Mouse (Mus musculus): Measurements from ENCODE around the gene Nrip2. TPM values are rescaled to one million over a fixed set of nuclear protein-coding genes. Genes with fewer than 3 reads are reported as not detected.

Nrip2 gene
- polyA plus RNA-seq, 2 experiments, result 0.70 to 1.5 TPM

GRCm38 (mm10) chr6:128438871-128439341 is 39.8 kb downstream of the Nrip2 start:
- peak overlapping the region; percentile 99 for H3K4me2 ChIP-seq (ENCODE audit: low read depth)

DNA sequence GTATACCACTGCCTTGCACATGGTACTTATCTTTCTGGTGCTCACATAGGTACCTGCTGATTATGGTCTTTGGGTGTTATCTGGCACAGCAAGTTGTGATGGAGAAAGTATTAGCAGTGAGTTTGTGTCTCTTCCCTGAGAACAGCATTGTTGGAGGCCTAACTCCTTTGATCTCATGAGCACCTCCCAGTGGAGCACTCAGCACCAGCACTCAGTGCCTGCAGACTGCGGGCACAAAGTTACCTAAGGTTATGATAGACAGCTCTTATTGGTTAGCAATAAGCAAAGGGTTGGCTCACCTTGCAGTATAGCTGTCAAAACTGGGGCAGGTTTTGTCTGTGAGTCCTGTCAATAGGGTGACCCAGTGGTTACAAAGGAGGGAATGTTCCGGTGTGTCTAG is 41.1 kb downstream of the Nrip2 start:
- Histone ChIP-seq H3K36me3 (replicated peaks; ENCODE audit: control insufficient read depth, insufficient read depth, low read depth) (peaks cover 10% of the 10 kb centered on the region), H3K4me3 (ENCODE audit: insufficient read depth in 1 of 2, low read depth in 2 of 2, low read length in 2 of 2) (no peak overlapping the region), H3K4me2 (ENCODE audit: low read depth) (no peak overlapping the region), H3K4me1 (replicated peaks; ENCODE audit: control insufficient read depth in 2 of 2, insufficient read depth in 2 of 2, low read length in 1 of 2) (peaks cover 18 to 24% of the 10 kb centered on the region in 2 experiments), H3K27ac (no peak overlapping the region; the same call in 1 of the 2 replicates), H3K9ac (replicated peaks) (no peak overlapping the region), H3K9me3 (ENCODE audit: control insufficient read depth, low read length) (no peaks in the 10 kb centered on the region), H3K27me3 (ENCODE audit: control insufficient read depth, insufficient read depth, low read length) (no peaks in the 10 kb centered on the region)
- WGBS (ENCODE audit: insufficient replicate concordance), result 71% methylated on average over 2 of the region's 2 CpGs
- no peak for ATAC-seq (ENCODE audit: insufficient read depth)
- DNase-seq (ENCODE audit: low read depth in 3 of 3, low spot score in 3 of 3), result no peak
- peak; percentile 55 for TF ChIP-seq CTCF (IDR thresholded peaks at IDR 0.05; ENCODE audit: low read depth)
- peak; percentile 46; the same call in 1 of the 2 replicates for TF ChIP-seq EP300 (IDR thresholded peaks at IDR 0.05; ENCODE audit: low read depth)

More at GRCm38 (mm10) chr6:128438871-128439341, 39.8 kb downstream of the Nrip2 start:
- Histone ChIP-seq H3K36me3 (replicated peaks; ENCODE audit: control insufficient read depth, insufficient read depth, low read depth) (peaks cover 18% of the 10 kb centered on the region), H3K9me3 (ENCODE audit: control insufficient read depth, low read length) (no peaks in the 10 kb centered on the region), H3K27ac (no peak overlapping the region), H3K27me3 (ENCODE audit: control insufficient read depth, insufficient read depth, low read length) (no peaks in the 10 kb centered on the region), H3K4me1 (replicated peaks; ENCODE audit: control insufficient read depth in 2 of 2, insufficient read depth in 2 of 2, low read length in 1 of 2) (peaks cover 18 to 21% of the 10 kb centered on the region in 2 experiments; a peak in 3 of 4 replicates), H3K9ac (replicated peaks) (peak overlapping the region; percentile 60), H3K4me3 (ENCODE audit: insufficient read depth in 1 of 2, low read depth in 2 of 2, low read length in 2 of 2) (peak overlapping the region; percentile 36 to 95)
- TF ChIP-seq EP300 (IDR thresholded peaks at IDR 0.05; ENCODE audit: low read depth), result no peak
- no peak for TF ChIP-seq CTCF (IDR thresholded peaks at IDR 0.05; ENCODE audit: low read depth)
- no peak for DNase-seq (ENCODE audit: low read depth in 3 of 3, low spot score in 3 of 3)
- 19% methylated on average over 18 of the region's 18 CpGs for WGBS (ENCODE audit: insufficient replicate concordance)
- ATAC-seq (ENCODE audit: insufficient read depth), result peak; percentile 50

DNA sequence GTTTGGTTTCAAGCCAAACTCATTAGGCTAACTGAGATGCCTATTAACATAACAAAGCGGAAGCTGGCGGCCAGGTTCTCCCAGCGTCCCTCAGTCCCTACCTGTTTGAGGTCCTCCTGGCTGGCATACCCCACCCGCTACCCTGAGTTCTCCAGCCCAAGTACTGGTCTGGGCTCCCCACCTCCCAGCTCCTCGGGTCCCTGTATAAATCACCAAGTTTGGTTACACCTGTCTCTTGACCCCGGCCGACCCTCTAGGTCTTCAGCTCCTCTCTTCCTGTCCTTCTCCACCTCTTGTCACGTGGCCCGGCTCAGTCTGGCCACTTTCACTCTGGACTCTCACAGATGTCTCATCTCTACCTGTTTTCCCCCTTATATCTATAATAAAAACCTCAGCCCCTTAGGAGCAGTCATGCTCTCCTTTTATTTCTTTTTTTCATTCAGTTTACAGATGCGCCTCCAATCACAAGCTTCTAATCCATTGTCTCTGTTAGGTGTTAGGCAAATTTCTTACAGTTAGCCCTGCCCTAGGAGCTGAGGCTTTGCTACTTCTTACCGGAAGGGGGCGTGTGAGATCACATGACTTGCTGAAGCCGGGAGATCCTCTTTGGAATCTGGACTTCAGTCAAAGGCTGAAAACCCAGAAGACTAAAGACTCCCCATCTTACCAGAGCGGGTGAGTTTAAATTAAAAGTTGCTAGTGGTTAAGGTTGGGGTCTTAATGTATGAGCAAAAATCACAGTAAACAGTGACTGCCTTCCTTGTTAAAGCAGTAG is 46.9 kb downstream of the Nrip2 start:
- H3K36me3 ChIP-seq (replicated peaks; ENCODE audit: control insufficient read depth, insufficient read depth, low read depth), result no peaks in the 10 kb centered on the region
- WGBS (ENCODE audit: insufficient replicate concordance), result 12% methylated on average over 14 of the region's 14 CpGs
- H3K9ac ChIP-seq (replicated peaks), result no peak overlapping the region
- peaks cover 0 to 8% of the 10 kb centered on the region in 2 experiments; a peak in 3 of 4 replicates for H3K4me1 ChIP-seq (replicated peaks; ENCODE audit: control insufficient read depth in 2 of 2, insufficient read depth in 2 of 2, low read length in 1 of 2)
- DNase-seq (ENCODE audit: low read depth in 3 of 3, low spot score in 3 of 3) (no peak), ATAC-seq (ENCODE audit: insufficient read depth) (peak; percentile 55; the same call in 1 of the 2 replicates)
- no peaks in the 10 kb centered on the region for H3K9me3 ChIP-seq (ENCODE audit: control insufficient read depth, low read length)
- H3K27me3 ChIP-seq (ENCODE audit: control insufficient read depth, insufficient read depth, low read length), result no peaks in the 10 kb centered on the region
- no peak for TF ChIP-seq EP300 (IDR thresholded peaks at IDR 0.05; ENCODE audit: low read depth)
- TF ChIP-seq CTCF (IDR thresholded peaks at IDR 0.05; ENCODE audit: low read depth), result peak; percentile 71
- H3K4me2 ChIP-seq (ENCODE audit: low read depth), result peak overlapping the region; percentile 44
- no peak overlapping the region for H3K27ac ChIP-seq
- peak overlapping the region in 1 of 2 experiments; percentile 15; a peak in 1 of 4 replicates for H3K4me3 ChIP-seq (ENCODE audit: insufficient read depth in 1 of 2, low read depth in 2 of 2, low read length in 2 of 2)

GRCm38 (mm10) chr6:128447063-128447462 is 48.0 kb downstream of the Nrip2 start:
- ATAC-seq (ENCODE audit: insufficient read depth) (no peak), DNase-seq (ENCODE audit: low read depth in 3 of 3, low spot score in 3 of 3) (no peak)
- no peak overlapping the region for H3K9ac ChIP-seq (replicated peaks)
- TF ChIP-seq CTCF (IDR thresholded peaks at IDR 0.05; ENCODE audit: low read depth) (no peak), EP300 (IDR thresholded peaks at IDR 0.05; ENCODE audit: low read depth) (no peak)
- H3K9me3 ChIP-seq (ENCODE audit: control insufficient read depth, low read length), result no peaks in the 10 kb centered on the region
- no peak overlapping the region for H3K4me3 ChIP-seq (ENCODE audit: insufficient read depth in 1 of 2, low read depth in 2 of 2, low read length in 2 of 2)
- no peaks in the 10 kb centered on the region for H3K27me3 ChIP-seq (ENCODE audit: control insufficient read depth, insufficient read depth, low read length)
- 81% methylated on average over 5 of the region's 5 CpGs for WGBS (ENCODE audit: insufficient replicate concordance)
- H3K36me3 ChIP-seq (replicated peaks; ENCODE audit: control insufficient read depth, insufficient read depth, low read depth), result no peaks in the 10 kb centered on the region
- H3K4me2 ChIP-seq (ENCODE audit: low read depth), result no peak overlapping the region
- peaks cover 0 to 8% of the 10 kb centered on the region in 2 experiments; a peak in 3 of 4 replicates for H3K4me1 ChIP-seq (replicated peaks; ENCODE audit: control insufficient read depth in 2 of 2, insufficient read depth in 2 of 2, low read length in 1 of 2)
- H3K27ac ChIP-seq, result no peak overlapping the region
